8 mouse cellular contexts compared by ENCODE assay signal in genomic region chr12:80130558-80131358, GRCm38 (mm10). TPM values are rescaled to one million over a fixed set of nuclear protein-coding genes. Genes with fewer than 3 reads are reported as not detected.
DNase-seq lines count a peak whose midpoint lies in the region; ATAC-seq and TF ChIP-seq lines count a peak whose summit lies in the region.

No protein-coding gene starts in this region.

- peak; percentile 66 for ATAC-seq in activated CD4-positive, CD25-positive, alpha-beta regulatory T cell, adult 4 months
- ATAC-seq in forebrain, postnatal 0 days = 0 out of 2 replicates have a peak, but pooled peaks have one; percentile 40

- peaks cover 12% of the 10 kb centered on the region for H3K4me1 ChIP-seq in forebrain, postnatal 0 days (ENCODE audit: insufficient read depth)

- no peak overlapping the region for H3K9ac ChIP-seq in forebrain, postnatal 0 days

- no peaks in the 10 kb centered on the region for H3K9me3 ChIP-seq in forebrain, postnatal 0 days (ENCODE audit: low read length)

- peak overlapping the region; percentile 50; the same call in 1 of the 2 replicates for H3K27ac ChIP-seq in forebrain, postnatal 0 days (ENCODE audit: low read depth, low read length)

- TF ChIP-seq CTCF in forebrain, postnatal 0 days (IDR thresholded peaks at IDR 0.05; ENCODE audit: low read depth) = no peak

- H3K4me3 ChIP-seq in forebrain, postnatal 0 days (ENCODE audit: low read depth, low read length) = no peak overlapping the region

- H3K27me3 ChIP-seq in forebrain, postnatal 0 days (ENCODE audit: insufficient read depth, low read length) = no peaks in the 10 kb centered on the region

- DNase-seq in B cell, adult 2 months = peak; percentile 65 to 66
- no peak for DNase-seq in forebrain, postnatal 0 days
- peak; percentile 64 for DNase-seq in kidney, adult 11 months
- DNase-seq in lung, postnatal 10 days = peak; percentile 81
- DNase-seq in retina, postnatal 1 day = peak; percentile 89
- no peak for DNase-seq in urinary bladder, adult 2 months (ENCODE audit: low spot score)
- no peak for DNase-seq in frontal cortex, postnatal 25 days (ENCODE audit: low spot score in 2 of 2)

- H3K4me2 ChIP-seq in forebrain, postnatal 0 days (ENCODE audit: low read depth) = peak overlapping the region; percentile 92

- H3K36me3 ChIP-seq in forebrain, postnatal 0 days (ENCODE audit: insufficient read depth) = no peaks in the 10 kb centered on the region

- WGBS in forebrain, postnatal 0 days = 6% methylated on average over 5 of the region's 6 CpGs

RNA-seq across cellular contexts. Expression of gene Zfp36l1, which starts 17.9 kb away (rescaled TPM):
- polyA plus RNA-seq in activated CD4-positive, CD25-positive, alpha-beta regulatory T cell, adult 4 months (2017; shearing (Covaris generic)) = 100 to 1,000 TPM; 109 to 180 TPM
- total RNA-seq in forebrain, postnatal 0 days (2014; rRNA removed) = 15.3 and 24.1 TPM in 2 replicates
- 37.0 and 43.8 TPM in 2 replicates for polyA plus RNA-seq in forebrain, postnatal 0 days (2015; fragmentation: Nextera tagmentation; extraction: Ambion mirVana)
- polyA plus RNA-seq in urinary bladder, adult 2 months (2012; rRNA removed) = 141 and 167 TPM in 2 replicates

Comparison
In these comparisons a context has a peak if more than half of its experiments do, and no peak if none do; other contexts are left out.
1. DNase-seq: peak in B cell, adult 2 months (2 of 2), kidney, adult 11 months (single experiment), lung, postnatal 10 days (single experiment) and retina, postnatal 1 day (single experiment); none in forebrain, postnatal 0 days (single experiment), urinary bladder, adult 2 months (single experiment) and frontal cortex, postnatal 25 days (0 of 2).